Mouse (Mus musculus) hindbrain, embryonic 12.5 days (tissue): ENCODE data around the gene Rpf2. TPM values are rescaled to one million over a fixed set of nuclear protein-coding genes. Genes with fewer than 3 reads are reported as not detected.

Experiments
- ATAC-seq: fragments of 200-750 bp; cut with Nextera tagmentation; 2 replicates; pipeline ENCODE4 v1.8.0; 2017; ENCODE audit warnings: moderate TSS enrichment; ENCODE audit not compliant: low FRiP score
- H3K27ac ChIP-seq: fragments of 300-500 bp; sonication (generic); 2 replicates; pipeline ENCODE4 v1.5.1; 2016; ENCODE audit warnings: mild to moderate bottlenecking
- H3K27me3 ChIP-seq: fragments of 300-500 bp; sonication (generic); 2 replicates; pipeline ENCODE4 v1.6.1; 2016; ENCODE audit warnings: mild to moderate bottlenecking
- H3K36me3 ChIP-seq: fragments of 300-500 bp; sonication (generic); 2 replicates; pipeline ENCODE4 v1.6.1; 2016; ENCODE audit warnings: mild to moderate bottlenecking
- H3K4me1 ChIP-seq: fragments of 300-500 bp; sonication (generic); 2 replicates; pipeline ENCODE4 v1.6.1; 2016
- H3K4me2 ChIP-seq: fragments of 300-500 bp; sonication (generic); replicated peaks from 2 replicates; pipeline ENCODE4 v1.6.1; 2016; ENCODE audit warnings: mild to moderate bottlenecking
- H3K4me3 ChIP-seq: fragments of 300-500 bp; sonication (generic); 2 replicates; pipeline ENCODE4 v1.5.1; 2016; ENCODE audit warnings: mild to moderate bottlenecking
- H3K9ac ChIP-seq: fragments of 300-500 bp; sonication (generic); 2 replicates; pipeline ENCODE4 v1.6.1; 2016; ENCODE audit warnings: mild to moderate bottlenecking, moderate library complexity
- H3K9me3 ChIP-seq: fragments of 300-500 bp; sonication (generic); replicated peaks from 2 replicates; pipeline ENCODE4 v1.6.1; 2016; ENCODE audit warnings: mild to moderate bottlenecking
- WGBS: fragments of 180-500 bp; shearing (Covaris S2); methylation state at CpG from one replicate; pipeline ENCODE4 v1.1.7; 2016; 5-methylcytosine and 5-hydroxymethylcytosine counted together
- polyA plus RNA-seq: library from polyadenylated mRNA; unstranded; fragments of >200 nt; fragmentation: Nextera tagmentation; extraction: Ambion mirVana; gene quantifications from 2 replicates; pipeline ENCODE4 v1.2.1, GENCODE M21; 2016

The Rpf2 gene
- polyA plus RNA-seq, result 65.4 and 67.0 TPM in 2 replicates

- H3K9me3 ChIP-seq, result no peaks in the 10 kb centered on the region
These were observed at the start of gene Rpf2 for GRCm38 (mm10) chr10:40246374-40247165. TSS of gene Rpf2 (minus strand) at chr10:40247036.

GRCm38 (mm10) chr10:40292640-40293039 is 45.8 kb upstream of the Rpf2 start:
- H3K9ac ChIP-seq, result no peak overlapping the region
- WGBS, result 91% methylated on average over 6 of the region's 6 CpGs
- H3K27me3 ChIP-seq, result no peaks in the 10 kb centered on the region
- H3K9me3 ChIP-seq, result no peaks in the 10 kb centered on the region
- peaks cover 30% of the 10 kb centered on the region for H3K36me3 ChIP-seq
- no peaks in the 10 kb centered on the region for H3K4me1 ChIP-seq
- no peak overlapping the region for H3K27ac ChIP-seq
- no peak overlapping the region for H3K4me2 ChIP-seq
- no peak overlapping the region for H3K4me3 ChIP-seq
- ATAC-seq, result no peak

More at GRCm38 (mm10) chr10:40246374-40247165, at the start of gene Rpf2:
- no peaks in the 10 kb centered on the region for H3K27me3 ChIP-seq
- H3K4me1 ChIP-seq, result peaks cover 4% of the 10 kb centered on the region; the same call in 1 of the 2 replicates
- peak within 1 kb of the TSS; percentile 78 for H3K27ac ChIP-seq
- peak; percentile 95 for ATAC-seq
- peak within 1 kb of the TSS; percentile 72 for H3K4me2 ChIP-seq
- under 1% methylated on average over 54 of the region's 54 CpGs for WGBS
- H3K4me3 ChIP-seq, result peak within 1 kb of the TSS; percentile 77
- H3K36me3 ChIP-seq, result peaks cover 59% of the 10 kb centered on the region
- peak within 1 kb of the TSS; percentile 73 for H3K9ac ChIP-seq

- no peak for ATAC-seq
- H3K36me3 ChIP-seq, result peaks cover 36% of the 10 kb centered on the region
These were observed 39.9 kb upstream of the Rpf2 start for GRCm38 (mm10) chr10:40286767-40287166.

GRCm38 (mm10) chr10:40285571-40285970 is 38.7 kb upstream of the Rpf2 start:
- no peak overlapping the region for H3K9ac ChIP-seq
- no peak overlapping the region for H3K4me3 ChIP-seq
- no peaks in the 10 kb centered on the region for H3K9me3 ChIP-seq
- no peaks in the 10 kb centered on the region for H3K27me3 ChIP-seq
- H3K36me3 ChIP-seq, result peaks cover 26% of the 10 kb centered on the region
- no peak overlapping the region for H3K4me2 ChIP-seq
- H3K4me1 ChIP-seq, result no peaks in the 10 kb centered on the region
- no peak overlapping the region for H3K27ac ChIP-seq
- 91% methylated on average over 1 of the region's 1 CpGs for WGBS
- ATAC-seq, result no peak

More at GRCm38 (mm10) chr10:40286767-40287166, 39.9 kb upstream of the Rpf2 start:
- H3K27me3 ChIP-seq, result no peaks in the 10 kb centered on the region
- no peak overlapping the region for H3K4me2 ChIP-seq
- H3K4me3 ChIP-seq, result no peak overlapping the region
- H3K9ac ChIP-seq, result no peak overlapping the region
- no peak overlapping the region for H3K27ac ChIP-seq
- WGBS, result 87% methylated on average over 1 of the region's 1 CpGs
- no peaks in the 10 kb centered on the region for H3K9me3 ChIP-seq
- H3K4me1 ChIP-seq, result no peaks in the 10 kb centered on the region

GRCm38 (mm10) chr10:40284997-40285396 is 38.2 kb upstream of the Rpf2 start:
- Histone ChIP-seq H3K4me3 (no peak overlapping the region), H3K4me1 (no peaks in the 10 kb centered on the region), H3K27ac (no peak overlapping the region), H3K9ac (no peak overlapping the region), H3K4me2 (no peak overlapping the region), H3K36me3 (peaks cover 24% of the 10 kb centered on the region), H3K9me3 (no peaks in the 10 kb centered on the region), H3K27me3 (no peaks in the 10 kb centered on the region)
- 91% methylated on average over 3 of the region's 3 CpGs for WGBS
- ATAC-seq, result no peak

- WGBS, result 79% methylated on average over 10 of the region's 10 CpGs
- no peak overlapping the region for H3K27ac ChIP-seq
- H3K9me3 ChIP-seq, result no peaks in the 10 kb centered on the region
- no peaks in the 10 kb centered on the region for H3K4me1 ChIP-seq
- H3K9ac ChIP-seq, result no peak overlapping the region
- no peak overlapping the region for H3K4me2 ChIP-seq
- ATAC-seq, result peak; percentile 38; the same call in 1 of the 2 replicates
- H3K36me3 ChIP-seq, result peaks cover 18% of the 10 kb centered on the region
- H3K4me3 ChIP-seq, result no peak overlapping the region
- H3K27me3 ChIP-seq, result no peaks in the 10 kb centered on the region
These were observed 37.5 kb upstream of the Rpf2 start for GRCm38 (mm10) chr10:40284179-40284831.

GRCm38 (mm10) chr10:40283636-40284035 is 36.8 kb upstream of the Rpf2 start:
- 89% methylated on average over 9 of the region's 9 CpGs for WGBS
- H3K9me3 ChIP-seq, result no peaks in the 10 kb centered on the region
- H3K27me3 ChIP-seq, result no peaks in the 10 kb centered on the region
- H3K4me3 ChIP-seq, result no peak overlapping the region
- H3K9ac ChIP-seq, result no peak overlapping the region
- ATAC-seq, result no peak
- H3K4me2 ChIP-seq, result no peak overlapping the region
- H3K36me3 ChIP-seq, result peaks cover 17% of the 10 kb centered on the region
- no peak overlapping the region for H3K27ac ChIP-seq
- no peaks in the 10 kb centered on the region for H3K4me1 ChIP-seq

- no peak for ATAC-seq
- no peaks in the 10 kb centered on the region for H3K4me1 ChIP-seq
- no peaks in the 10 kb centered on the region for H3K9me3 ChIP-seq
- H3K27ac ChIP-seq, result no peak overlapping the region
- H3K27me3 ChIP-seq, result no peaks in the 10 kb centered on the region
- no peak overlapping the region for H3K4me2 ChIP-seq
- H3K9ac ChIP-seq, result no peak overlapping the region
- H3K36me3 ChIP-seq, result peaks cover 14% of the 10 kb centered on the region
- 96% methylated on average over 2 of the region's 2 CpGs for whole genome bisulfite sequencing
- no peak overlapping the region for H3K4me3 ChIP-seq
These were observed 34.7 kb upstream of the Rpf2 start for GRCm38 (mm10) chr10:40281565-40281964.

GRCm38 (mm10) chr10:40278317-40278716 is 31.5 kb upstream of the Rpf2 start:
- ATAC-seq, result no peak
- Histone ChIP-seq H3K27ac (no peak overlapping the region), H3K4me2 (no peak overlapping the region), H3K27me3 (no peaks in the 10 kb centered on the region), H3K9me3 (no peaks in the 10 kb centered on the region), H3K36me3 (no peaks in the 10 kb centered on the region), H3K9ac (no peak overlapping the region), H3K4me1 (no peaks in the 10 kb centered on the region), H3K4me3 (no peak overlapping the region)
- 68% methylated on average over 5 of the region's 5 CpGs for WGBS

GRCm38 (mm10) chr10:40275991-40276390 is 29.2 kb upstream of the Rpf2 start:
- ATAC-seq, result no peak
- H3K36me3 ChIP-seq, result no peaks in the 10 kb centered on the region
- H3K27me3 ChIP-seq, result no peaks in the 10 kb centered on the region
- WGBS, result 73% methylated on average over 7 of the region's 7 CpGs
- no peaks in the 10 kb centered on the region for H3K9me3 ChIP-seq
- H3K4me1 ChIP-seq, result no peaks in the 10 kb centered on the region
- no peak overlapping the region for H3K4me3 ChIP-seq
- no peak overlapping the region for H3K9ac ChIP-seq
- no peak overlapping the region for H3K4me2 ChIP-seq
- H3K27ac ChIP-seq, result no peak overlapping the region

- Histone ChIP-seq H3K4me2 (no peak overlapping the region), H3K9me3 (no peaks in the 10 kb centered on the region), H3K9ac (no peak overlapping the region), H3K4me3 (no peak overlapping the region), H3K27ac (no peak overlapping the region), H3K36me3 (no peaks in the 10 kb centered on the region), H3K4me1 (no peaks in the 10 kb centered on the region), H3K27me3 (no peaks in the 10 kb centered on the region)
- ATAC-seq, result no peak
- 78% methylated on average over 5 of the region's 5 CpGs for WGBS
These were observed 27.1 kb upstream of the Rpf2 start for GRCm38 (mm10) chr10:40273938-40274337.

- Histone ChIP-seq H3K9me3 (no peaks in the 10 kb centered on the region), H3K27me3 (no peaks in the 10 kb centered on the region), H3K27ac (no peak overlapping the region), H3K9ac (no peak overlapping the region), H3K4me1 (no peaks in the 10 kb centered on the region), H3K4me2 (no peak overlapping the region), H3K4me3 (no peak overlapping the region), H3K36me3 (no peaks in the 10 kb centered on the region)
- no peak for ATAC-seq
- WGBS, result 82% methylated on average over 3 of the region's 3 CpGs
These were observed 24.4 kb upstream of the Rpf2 start for GRCm38 (mm10) chr10:40271216-40271615.
